Mouse (Mus musculus): ENCODE results near the gene Pih1d2. TPM values are rescaled to one million over a fixed set of nuclear protein-coding genes. Genes with fewer than 3 reads are reported as not detected.
"Not testable (repeated sequence)": the region's sequence is repeated elsewhere in the genome, so short reads cannot be mapped to it uniquely, and the experiment has no call there.

Pih1d2 gene
- total RNA-seq, 2 experiments from 2014 or later, result 1.4 to 2.1 TPM

- intact Hi-C loops (cut with DNase I), result loop anchor here (5.0 kb wide), 1 partner anchor 35 kb away; no protein-coding TSS in a partner anchor
- DNase-seq (ENCODE audit: extremely low spot score in 1 of 2, low spot score in 2 of 2), result no peak
These were observed 5.0 kb upstream of the Pih1d2 start for GRCm38 (mm10) chr9:50612115-50612514.

GRCm38 (mm10) chr9:50616161-50616560, 960 bp upstream of the Pih1d2 start:
- intact Hi-C loops (cut with DNase I), result no loop called here
- no peak for DNase-seq (ENCODE audit: extremely low spot score in 1 of 2, low spot score in 2 of 2)

- intact Hi-C loops (cut with DNase I), result no loop called here
- DNase-seq (ENCODE audit: extremely low spot score in 1 of 2, low spot score in 2 of 2), result no peak
These were observed 741 bp downstream of the Pih1d2 start for GRCm38 (mm10) chr9:50617794-50618330.

GRCm38 (mm10) chr9:50630903-50631302, 13.8 kb downstream of the Pih1d2 start:
- intact Hi-C loops (cut with DNase I), result not testable (repeated sequence)

GRCm38 (mm10) chr9:50632016-50632688, 15.0 kb downstream of the Pih1d2 start:
- DNase-seq (ENCODE audit: extremely low spot score in 1 of 2, low spot score in 2 of 2), result no peak
- intact Hi-C loops (cut with DNase I), result no loop called here

More at GRCm38 (mm10) chr9:50630903-50631302, 13.8 kb downstream of the Pih1d2 start:
- DNase-seq (ENCODE audit: extremely low spot score in 1 of 2, low spot score in 2 of 2), result not testable (repeated sequence)

- intact Hi-C loops (cut with DNase I), result no loop called here
- no peak for DNase-seq (ENCODE audit: extremely low spot score in 1 of 2, low spot score in 2 of 2)
These were observed 15.9 kb downstream of the Pih1d2 start for GRCm38 (mm10) chr9:50633059-50633458.

GRCm38 (mm10) chr9:50634270-50634669, 17.1 kb downstream of the Pih1d2 start:
- intact Hi-C loops (cut with DNase I), result no loop called here
- no peak for DNase-seq (ENCODE audit: extremely low spot score in 1 of 2, low spot score in 2 of 2)

- DNase-seq (ENCODE audit: extremely low spot score in 1 of 2, low spot score in 2 of 2), result no peak
- intact Hi-C loops (cut with DNase I), result loop anchor here (5.0 kb wide), 1 partner anchor 35 kb away; no protein-coding TSS in a partner anchor
These were observed 29.8 kb downstream of the Pih1d2 start for GRCm38 (mm10) chr9:50646826-50647370.

GRCm38 (mm10) chr9:50650503-50650902, 33.4 kb downstream of the Pih1d2 start:
- intact Hi-C loops (cut with DNase I), result no loop called here
- no peak for DNase-seq (ENCODE audit: extremely low spot score in 1 of 2, low spot score in 2 of 2)

GRCm38 (mm10) chr9:50658391-50658790, 41.3 kb downstream of the Pih1d2 start:
- no peak for DNase-seq (ENCODE audit: extremely low spot score in 1 of 2, low spot score in 2 of 2)
- intact Hi-C loops (cut with DNase I), result loop anchor here (5.0 kb wide), 1 partner anchor 34 kb away; no protein-coding TSS in a partner anchor

GRCm38 (mm10) chr9:50658941-50659388, 41.8 kb downstream of the Pih1d2 start:
- intact Hi-C loops (cut with DNase I), result loop anchor here (5.0 kb wide), 1 partner anchor 33 kb away; no protein-coding TSS in a partner anchor
- DNase-seq (ENCODE audit: extremely low spot score in 1 of 2, low spot score in 2 of 2), result no peak

GRCm38 (mm10) chr9:50659392-50660217, 42.5 kb downstream of the Pih1d2 start, which contains the start of gene Dlat:
TSS of gene Dlat (minus strand) at chr9:50659780.
- intact Hi-C loops (cut with DNase I), result loop anchor here (5.0 kb wide), 1 partner anchor 33 kb away; no protein-coding TSS in a partner anchor
- DNase-seq (ENCODE audit: extremely low spot score in 1 of 2, low spot score in 2 of 2), result peak; percentile 83 to 92

GRCm38 (mm10) chr9:50660431-50660830, 43.3 kb downstream of the Pih1d2 start:
- peak in 1 of 2 experiments; percentile 44 for DNase-seq (ENCODE audit: extremely low spot score in 1 of 2, low spot score in 2 of 2)
- intact Hi-C loops (cut with DNase I), result no loop called here

- no peak for DNase-seq (ENCODE audit: extremely low spot score in 1 of 2, low spot score in 2 of 2)
- intact Hi-C loops (cut with DNase I), result no loop called here
These were observed 47.7 kb downstream of the Pih1d2 start for GRCm38 (mm10) chr9:50664826-50665225.

GRCm38 (mm10) chr9:50666442-50666841, 49.3 kb downstream of the Pih1d2 start:
- no peak for DNase-seq (ENCODE audit: extremely low spot score in 1 of 2, low spot score in 2 of 2)
- intact Hi-C loops (cut with DNase I), result no loop called here

- DNase-seq (ENCODE audit: extremely low spot score in 1 of 2, low spot score in 2 of 2), result no peak
- intact Hi-C loops (cut with DNase I), result no loop called here
These were observed 50.7 kb downstream of the Pih1d2 start for GRCm38 (mm10) chr9:50667579-50668498.

GRCm38 (mm10) chr9:50670690-50671089, 53.6 kb downstream of the Pih1d2 start:
- intact Hi-C loops (cut with DNase I), result no loop called here
- peak; percentile 34 to 55 for DNase-seq (ENCODE audit: extremely low spot score in 1 of 2, low spot score in 2 of 2)
